Mouse (Mus musculus) forebrain, embryonic 11.5 days (tissue): ENCODE measurements at regions not wholly inside any gene's neighbourhood (a gene's known extent, or its start where the extent isn't known, plus 50 kb on each side); places are given as distances from the start of the nearest gene placed in this dataset.

Experiments used
- ATAC-seq: fragments of 200-750 bp; cut with Nextera tagmentation; replicated peaks from 2 replicates; pipeline ENCODE4 v1.8.0; 2017; ENCODE audit warnings: moderate TSS enrichment; ENCODE audit not compliant: low FRiP score
- DNase-seq: peaks from one replicate; pipeline ENCODE4 v3.0.0-alpha.2; 2017; ENCODE audit warnings: low spot score
- H3K27ac ChIP-seq: fragments of 300-500 bp; sonication (generic); 2 replicates; pipeline ENCODE4 v1.5.1; 2014; ENCODE audit warnings: low read depth, low read length
- H3K27me3 ChIP-seq: fragments of 300-500 bp; sonication (generic); 2 replicates; pipeline ENCODE4 v1.6.1; 2014; ENCODE audit warnings: mild to moderate bottlenecking, low read length, mixed read lengths; ENCODE audit not compliant: control insufficient read depth, insufficient read depth
- H3K36me3 ChIP-seq: fragments of 300-500 bp; sonication (generic); 2 replicates; pipeline ENCODE4 v1.6.1; 2014; ENCODE audit warnings: mild to moderate bottlenecking, low read length, moderate library complexity, mixed read lengths; ENCODE audit not compliant: control insufficient read depth, insufficient read depth
- H3K4me1 ChIP-seq: fragments of 300-500 bp; sonication (generic); replicated peaks from 2 replicates; pipeline ENCODE4 v1.6.1; 2014; ENCODE audit warnings: low read length, mixed read lengths; ENCODE audit not compliant: control insufficient read depth, insufficient read depth
- H3K4me2 ChIP-seq: fragments of 300-500 bp; sonication (generic); 2 replicates; pipeline ENCODE4 v1.6.1; 2014; ENCODE audit warnings: low read depth, mild to moderate bottlenecking, low read length, moderate library complexity, mixed read lengths; ENCODE audit not compliant: severe bottlenecking
- H3K4me3 ChIP-seq: fragments of 300-500 bp; sonication (generic); 2 replicates; pipeline ENCODE4 v1.5.1; 2014; ENCODE audit warnings: low read depth, low read length
- H3K9ac ChIP-seq: fragments of 300-500 bp; sonication (generic); 2 replicates; pipeline ENCODE4 v1.6.1; 2014; ENCODE audit warnings: low read length
- H3K9me3 ChIP-seq: fragments of 300-500 bp; sonication (generic); 2 replicates; pipeline ENCODE4 v1.6.1; 2016; ENCODE audit warnings: low read length, mixed read lengths; ENCODE audit not compliant: control insufficient read depth
- WGBS: fragments of 180-500 bp; shearing (Covaris S2); extraction: QIAGEN DNeasy Blood & Tissue Kit; methylation state at CpG from one replicate; pipeline ENCODE4 v1.1.7; 2014; 5-methylcytosine and 5-hydroxymethylcytosine counted together

DNA sequence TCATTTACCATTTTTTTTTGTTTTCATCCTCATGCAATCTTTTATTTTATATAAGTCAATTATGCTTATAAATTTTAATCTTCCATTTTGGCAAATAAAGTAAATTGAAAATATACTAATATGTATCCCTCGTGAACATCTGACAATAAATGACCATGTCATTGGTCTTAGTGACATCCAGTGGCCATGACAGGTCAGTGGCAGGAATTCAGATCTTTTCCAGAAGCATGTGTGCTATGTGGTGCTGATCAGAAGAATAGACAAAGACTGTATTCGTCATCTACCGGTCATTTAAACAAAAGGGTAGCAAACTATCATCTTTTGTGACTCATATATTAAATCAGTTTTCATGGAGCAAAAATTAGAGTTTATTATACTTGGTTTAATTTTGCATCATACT lies 118.6 kb upstream of the Gpc6 start:
- no peak for ATAC-seq
- Histone ChIP-seq H3K36me3 (no peaks in the 10 kb centered on the region), H3K4me1 (no peaks in the 10 kb centered on the region; the same call in 1 of the 2 replicates), H3K4me2 (no peak overlapping the region), H3K9me3 (no peaks in the 10 kb centered on the region), H3K4me3 (no peak overlapping the region), H3K9ac (no peak overlapping the region), H3K27me3 (no peaks in the 10 kb centered on the region), H3K27ac (no peak overlapping the region)
- 87% methylated on average over 3 of the region's 3 CpGs for WGBS
- DNase-seq: no peak

DNA sequence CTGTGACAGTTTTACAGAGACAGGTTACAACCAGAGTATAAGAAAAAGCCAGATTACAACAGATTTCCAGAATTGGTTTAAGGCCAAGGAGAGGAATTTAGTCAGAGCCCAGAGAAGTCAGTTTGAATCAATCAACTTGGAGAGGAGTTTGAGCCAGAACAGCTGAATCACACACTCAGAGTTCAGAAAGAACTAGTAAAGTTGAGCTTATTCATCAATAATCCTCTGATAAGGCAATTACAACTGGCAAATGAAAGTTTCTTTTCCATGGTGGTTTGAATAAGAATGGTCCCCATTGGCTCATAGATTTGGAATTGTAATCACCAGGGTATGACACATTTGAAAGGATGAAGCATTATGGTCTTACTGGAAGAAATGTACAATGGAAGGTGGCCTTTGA lies 116.5 kb upstream of the Gpc6 start:
- ATAC-seq: no peak
- DNase-seq: no peak

DNA sequence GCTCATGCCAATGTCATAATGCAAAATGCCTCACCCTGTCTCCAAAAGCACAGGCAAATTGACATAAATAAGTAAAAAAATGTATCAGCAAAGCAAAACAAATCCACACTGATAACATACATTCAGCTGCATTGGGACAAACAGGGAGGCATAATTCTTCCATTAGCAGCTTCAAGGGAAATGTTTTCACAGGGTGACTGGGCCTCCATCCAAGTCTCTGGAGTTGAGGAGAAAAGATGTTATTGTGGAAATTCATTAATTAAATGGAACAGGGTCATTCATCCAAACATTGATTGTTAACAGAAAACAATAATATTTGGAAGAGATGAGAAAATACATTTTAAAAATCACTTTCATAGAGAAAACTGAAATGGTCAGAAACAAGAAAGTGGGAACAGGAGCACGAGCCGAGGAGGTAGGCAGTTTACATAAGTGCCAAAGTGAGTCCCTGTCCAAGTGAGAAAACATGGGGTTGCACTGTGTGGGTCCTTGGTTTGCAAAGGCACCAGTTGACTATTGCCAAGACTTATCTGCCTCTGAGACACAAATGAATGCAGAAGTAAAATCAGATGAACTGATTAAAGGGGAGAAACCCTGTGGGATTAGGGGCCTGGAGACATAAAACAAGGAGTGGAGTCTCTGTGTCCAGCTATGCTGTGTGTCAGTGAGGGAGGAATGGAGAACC lies 114.3 kb upstream of the Gpc6 start:
- WGBS: 84% methylated on average over 2 of the region's 2 CpGs
- no peak for ATAC-seq
- no peak overlapping the region for H3K27ac ChIP-seq

More for the DNA sequence above, 116.5 kb upstream of the Gpc6 start:
- Histone ChIP-seq H3K27me3 (no peaks in the 10 kb centered on the region), H3K9me3 (no peaks in the 10 kb centered on the region), H3K4me2 (no peak overlapping the region), H3K4me1 (no peaks in the 10 kb centered on the region; the same call in 1 of the 2 replicates), H3K4me3 (no peak overlapping the region), H3K36me3 (no peaks in the 10 kb centered on the region), H3K27ac (no peak overlapping the region), H3K9ac (no peak overlapping the region)

DNA sequence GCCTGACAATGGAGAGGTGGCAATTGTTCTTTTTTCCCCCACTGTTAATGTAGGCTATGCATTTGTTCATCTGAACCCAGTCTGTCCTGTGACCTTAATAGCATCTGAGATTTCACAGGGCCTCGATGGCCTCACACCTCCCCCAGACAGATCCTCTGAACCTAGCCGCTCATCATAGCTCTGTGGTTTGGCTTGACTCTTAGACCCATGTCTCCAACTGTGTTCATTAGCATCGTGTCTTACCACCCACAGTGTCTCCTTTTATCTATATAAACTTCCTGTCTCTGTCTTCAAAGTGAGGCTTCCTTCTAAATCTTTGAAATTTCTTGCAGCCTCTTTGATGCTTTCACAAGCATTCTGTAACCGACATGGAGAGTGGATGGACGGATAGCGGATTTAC lies 87.9 kb upstream of the Gpc6 start:
- Histone ChIP-seq H3K27ac (no peak overlapping the region), H3K4me3 (no peak overlapping the region), H3K27me3 (no peaks in the 10 kb centered on the region), H3K36me3 (no peaks in the 10 kb centered on the region), H3K9me3 (no peaks in the 10 kb centered on the region), H3K4me1 (no peaks in the 10 kb centered on the region), H3K4me2 (no peak overlapping the region), H3K9ac (no peak overlapping the region)
- 53% methylated on average over 6 of the region's 6 CpGs for WGBS
- DNase-seq (no peak), ATAC-seq (no peak)

More for the DNA sequence above, 114.3 kb upstream of the Gpc6 start:
- no peak for DNase-seq
- H3K9me3 ChIP-seq: no peaks in the 10 kb centered on the region
- no peaks in the 10 kb centered on the region; the same call in 1 of the 2 replicates for H3K4me1 ChIP-seq
- no peak overlapping the region for H3K4me3 ChIP-seq
- no peak overlapping the region for H3K9ac ChIP-seq
- no peak overlapping the region for H3K4me2 ChIP-seq
- no peaks in the 10 kb centered on the region for H3K27me3 ChIP-seq
- H3K36me3 ChIP-seq: no peaks in the 10 kb centered on the region

DNA sequence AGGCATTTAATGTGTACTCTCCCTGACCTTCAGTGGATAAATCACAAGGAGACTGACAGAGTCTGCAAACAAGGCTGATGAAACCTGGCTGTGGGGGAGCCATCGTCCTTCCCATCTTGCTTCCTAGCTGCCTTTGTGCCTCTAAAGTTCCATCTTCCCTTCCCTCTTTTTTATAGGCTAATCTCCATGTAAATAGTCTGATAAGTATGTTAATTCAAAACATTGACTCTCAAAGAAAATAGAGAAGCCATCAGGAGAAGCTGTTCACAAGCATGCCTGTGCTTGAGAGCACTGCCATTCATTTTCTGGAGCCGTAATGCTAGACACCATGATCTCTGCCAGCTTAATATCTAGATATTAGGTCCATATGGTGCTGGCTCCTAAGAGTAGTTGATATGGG lies 55.7 kb upstream of the Gpc6 start:
- H3K9ac ChIP-seq: no peak overlapping the region
- H3K4me2 ChIP-seq: no peak overlapping the region
- no peaks in the 10 kb centered on the region for H3K4me1 ChIP-seq
- no peak overlapping the region for H3K27ac ChIP-seq
- no peaks in the 10 kb centered on the region for H3K27me3 ChIP-seq
- ATAC-seq (no peak), DNase-seq (no peak)
- H3K4me3 ChIP-seq: no peak overlapping the region
- H3K9me3 ChIP-seq: no peaks in the 10 kb centered on the region; the same call in 1 of the 2 replicates
- no peaks in the 10 kb centered on the region for H3K36me3 ChIP-seq
- WGBS: 83% methylated on average over 2 of the region's 2 CpGs

DNA sequence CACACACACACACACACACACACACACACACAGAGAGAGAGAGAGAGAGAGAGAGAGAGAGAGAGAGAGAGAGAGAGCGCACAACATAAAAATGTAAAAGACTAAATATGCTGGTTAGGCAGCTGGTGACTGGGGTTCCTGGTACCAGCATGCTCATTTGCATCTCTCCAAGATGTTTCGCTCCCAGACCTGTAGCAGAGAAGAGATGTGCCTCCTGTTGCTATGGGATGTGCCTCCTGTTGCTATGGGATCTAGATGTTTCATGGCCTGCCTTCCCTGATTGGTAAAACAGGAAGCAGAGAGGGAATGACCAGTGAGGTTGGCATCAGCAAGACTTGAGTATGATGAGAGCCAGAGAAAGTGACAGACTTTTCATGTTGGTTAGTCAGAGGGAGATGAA lies 55.1 kb upstream of the Gpc6 start:
- no peak overlapping the region for H3K9ac ChIP-seq
- ATAC-seq (no peak), DNase-seq (no peak)
- H3K36me3 ChIP-seq: no peaks in the 10 kb centered on the region
- no peaks in the 10 kb centered on the region for H3K27me3 ChIP-seq
- 92% methylated on average over 2 of the region's 2 CpGs for WGBS
- H3K4me1 ChIP-seq: no peaks in the 10 kb centered on the region
- H3K9me3 ChIP-seq: no peaks in the 10 kb centered on the region; the same call in 1 of the 2 replicates
- H3K27ac ChIP-seq: no peak overlapping the region
- no peak overlapping the region for H3K4me2 ChIP-seq
- no peak overlapping the region for H3K4me3 ChIP-seq
